Mouse (Mus musculus) C2C12 (cell line): ENCODE results near the gene Cckar.

ENCODE experiments used
- CEBPB ChIP-seq: IDR thresholded peaks from one replicate; pipeline ENCODE4 v1.6.1; 2011; ENCODE audit warnings: low read depth, mild to moderate bottlenecking, control low read depth, moderate library complexity
- CTCF ChIP-seq: IDR thresholded peaks from one replicate; pipeline ENCODE4 v1.5.1; 2011; ENCODE audit not compliant: control insufficient read depth, insufficient read depth, insufficient read length
- MAX ChIP-seq: IDR thresholded peaks from one replicate; pipeline ENCODE4 v1.6.1; 2011; ENCODE audit warnings: mild to moderate bottlenecking, control low read depth
- USF1 ChIP-seq: IDR thresholded peaks from one replicate; pipeline ENCODE4 v1.6.1; 2011; ENCODE audit warnings: low read depth, mild to moderate bottlenecking, control low read depth, moderate library complexity

DNA sequence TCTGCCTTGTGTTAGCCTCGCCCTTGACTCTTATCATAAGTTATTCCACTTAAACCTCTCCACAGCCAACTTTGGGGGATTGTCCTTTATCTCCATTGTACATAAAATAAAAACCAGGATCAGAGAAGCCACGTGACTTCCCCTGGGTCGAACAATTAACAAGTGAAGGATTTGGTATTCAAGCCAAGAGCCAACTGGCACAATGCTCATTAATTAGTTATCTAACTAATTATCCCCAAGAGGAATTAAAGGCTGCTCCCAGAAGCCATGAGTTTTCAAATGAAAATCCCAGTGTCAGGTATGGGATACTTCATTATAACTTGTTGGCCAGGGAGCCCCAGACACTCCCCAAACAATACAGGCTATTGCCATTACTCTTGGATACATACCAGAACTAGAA lies 23.6 kb downstream of the Cckar start:
- TF ChIP-seq CTCF = no peak
- no peak for TF ChIP-seq MAX
- no peak for TF ChIP-seq CEBPB
- no peak for TF ChIP-seq USF1
